Mouse (Mus musculus): ENCODE data around the gene Calhm5.

Gene Calhm5

GRCm38 (mm10) chr10:34069606-34070005, 26.7 kb downstream of the Calhm5 start:
- no peak for DNase-seq

GRCm38 (mm10) chr10:34066591-34066990, 29.7 kb downstream of the Calhm5 start:
- no peak for DNase-seq

- DNase-seq, result no peak
Measured at GRCm38 (mm10) chr10:34053987-34054386, 42.3 kb downstream of the Calhm5 start.

GRCm38 (mm10) chr10:34044210-34044609, 52.1 kb downstream of the Calhm5 start, which contains the start of gene Calhm4:
Calhm4 (minus strand) TSS chr10:34044310.
- no peak for DNase-seq
